Mouse (Mus musculus) frontal cortex, postnatal 14 days (tissue): ENCODE data around the gene Cenps.
A peak's percentile ranks its signal among the peaks of the same experiment; 100 is the strongest.
"Not testable (repeated sequence)": the region's sequence is repeated elsewhere in the genome, so short reads cannot be mapped to it uniquely, and the experiment has no call there.

Experiments
- DNase-seq, 2 experiments: peaks; one replicate each; pipeline ENCODE4 v3.0.0; 2022; ENCODE audit warnings: low spot score in 2 of 2

Gene Cenps

GRCm38 (mm10) chr4:149119978-149120562, 17.4 kb downstream of the Cenps start:
- not testable (repeated sequence) for DNase-seq

GRCm38 (mm10) chr4:149103875-149104561, 33.4 kb downstream of the Cenps start, which contains the start of gene Dffa:
Gene Dffa (plus strand): TSS chr4:149104146.
- DNase-seq, result peak; percentile 83 to 84

GRCm38 (mm10) chr4:149101456-149101855, 36.0 kb downstream of the Cenps start:
- no peak for DNase-seq

DNA sequence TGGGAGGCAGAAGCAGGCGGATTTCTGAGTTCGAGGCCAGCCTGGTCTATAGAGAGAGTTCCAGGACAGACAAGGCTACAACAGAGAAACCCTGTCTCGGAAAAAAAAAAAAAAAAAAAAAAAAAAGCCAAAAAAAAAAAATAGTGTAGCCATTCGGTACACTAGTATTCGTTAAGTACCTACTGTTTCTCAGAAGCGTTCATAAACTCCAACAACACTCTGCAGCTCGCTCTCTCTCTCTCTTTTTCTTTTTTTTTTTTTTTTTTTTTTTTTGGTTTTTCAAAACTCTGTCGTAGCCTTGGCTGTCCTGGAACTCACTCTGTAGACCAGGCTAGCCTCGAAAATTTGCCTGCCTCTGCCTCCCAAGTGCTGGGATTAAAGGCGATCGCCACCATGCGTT, 37.0 kb downstream of the Cenps start:
- DNase-seq, result not testable (repeated sequence)

DNA sequence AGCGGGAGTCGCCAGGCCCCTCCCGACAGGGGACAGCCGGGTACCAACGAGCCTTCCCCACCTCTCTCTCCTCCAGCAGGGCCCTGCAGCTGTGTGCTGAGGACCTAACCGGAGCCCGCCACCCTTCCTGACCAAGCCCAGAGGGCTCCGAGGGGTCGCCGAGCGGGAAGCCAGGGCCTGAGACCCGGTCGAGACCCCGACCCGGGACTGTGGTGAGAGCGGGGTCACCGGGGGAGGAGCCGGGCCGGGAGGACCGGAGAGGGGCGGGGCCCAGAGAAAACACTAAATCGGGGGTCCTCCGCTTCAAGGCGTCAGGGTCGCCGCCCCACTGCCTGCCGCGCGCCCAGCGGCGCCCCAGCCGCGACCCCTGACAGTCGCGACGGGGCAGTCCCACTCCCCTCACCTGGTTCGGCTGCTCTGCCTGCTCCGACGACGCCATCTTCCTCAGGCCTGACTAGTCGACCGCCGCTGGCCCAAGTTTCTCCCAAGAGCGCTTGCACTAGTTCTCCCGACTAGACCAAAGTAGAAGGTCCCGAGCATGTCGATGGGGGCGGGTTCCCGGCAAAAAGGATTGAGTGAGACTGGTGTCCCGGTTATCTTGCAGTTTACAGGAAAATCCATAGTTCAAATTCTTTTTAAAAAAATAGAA, 37.9 kb downstream of the Cenps start, which contains the start of gene Pex14:
Gene Pex14 (minus strand): TSS at position 508 of the 649 bp plus-strand sequence.
- DNase-seq, result peak; percentile 84 to 86

- no peak for DNase-seq
Observed at GRCm38 (mm10) chr4:149098571-149098970, 38.9 kb downstream of the Cenps start.

- DNase-seq, result no peak
Observed at GRCm38 (mm10) chr4:149097956-149098355, 39.5 kb downstream of the Cenps start.

GRCm38 (mm10) chr4:149091364-149091763, 46.1 kb downstream of the Cenps start:
- DNase-seq, result no peak

- no peak for DNase-seq
Observed at GRCm38 (mm10) chr4:149085381-149085780, 52.0 kb downstream of the Cenps start.

DNA sequence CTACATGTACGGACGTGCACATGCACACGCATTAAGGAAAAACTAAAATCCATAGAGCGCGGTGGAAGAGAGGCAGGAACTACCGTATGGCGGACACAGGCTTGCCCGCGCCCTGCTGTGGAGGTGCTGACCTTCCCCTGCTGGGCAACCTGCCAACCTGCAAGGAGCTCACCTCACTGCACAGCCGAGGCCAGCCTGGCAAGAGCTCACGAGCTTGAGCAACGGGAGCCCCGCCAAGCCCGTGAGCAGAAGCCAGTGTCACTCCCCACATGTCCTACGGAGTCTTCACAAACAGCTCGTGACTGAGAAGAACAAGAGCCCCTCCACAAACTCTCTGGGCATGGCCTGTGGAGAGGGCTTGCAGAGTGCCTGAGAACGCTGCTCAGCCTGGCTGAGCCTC, 55.9 kb downstream of the Cenps start:
- DNase-seq, result no peak

DNA sequence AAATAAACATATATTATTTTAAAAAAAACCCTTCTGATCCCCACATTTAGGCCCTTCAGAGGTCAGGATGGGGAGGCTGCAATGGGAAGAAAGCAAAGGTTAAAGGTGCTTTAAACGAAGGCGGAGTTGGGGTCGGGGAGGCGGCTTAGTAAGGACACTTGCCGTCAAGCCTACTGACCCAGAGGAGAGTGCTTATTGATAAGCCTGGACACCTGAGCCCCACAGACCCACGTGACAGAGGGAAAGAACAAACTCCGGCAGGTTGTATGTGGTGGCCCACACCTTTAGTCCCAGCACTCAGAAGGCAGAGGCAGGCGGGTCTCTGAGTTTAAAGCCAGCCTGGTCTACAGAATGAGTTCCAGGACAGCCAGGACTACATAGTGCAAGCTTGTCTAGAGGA, 57.3 kb downstream of the Cenps start:
- no peak for DNase-seq

DNA sequence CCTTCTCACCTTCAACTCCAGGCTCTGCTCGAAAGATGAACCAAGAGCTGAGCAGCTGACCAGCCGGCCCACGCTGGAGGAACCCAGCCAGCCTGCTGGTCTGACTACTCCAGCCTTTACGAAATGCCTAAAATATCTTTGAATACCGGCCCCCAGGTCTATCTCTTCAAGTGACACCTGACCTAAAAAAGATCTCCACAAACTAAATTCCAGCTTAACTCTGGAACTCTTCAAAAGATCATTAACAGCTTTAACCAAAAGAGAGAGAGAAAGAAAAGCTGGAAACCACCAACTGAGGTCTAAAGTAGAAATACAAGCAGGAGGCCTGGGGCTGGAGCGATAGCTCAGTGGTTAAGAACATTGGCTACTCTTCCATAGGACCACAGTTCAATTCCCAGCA, 57.8 kb downstream of the Cenps start:
- DNase-seq, result no peak

DNA sequence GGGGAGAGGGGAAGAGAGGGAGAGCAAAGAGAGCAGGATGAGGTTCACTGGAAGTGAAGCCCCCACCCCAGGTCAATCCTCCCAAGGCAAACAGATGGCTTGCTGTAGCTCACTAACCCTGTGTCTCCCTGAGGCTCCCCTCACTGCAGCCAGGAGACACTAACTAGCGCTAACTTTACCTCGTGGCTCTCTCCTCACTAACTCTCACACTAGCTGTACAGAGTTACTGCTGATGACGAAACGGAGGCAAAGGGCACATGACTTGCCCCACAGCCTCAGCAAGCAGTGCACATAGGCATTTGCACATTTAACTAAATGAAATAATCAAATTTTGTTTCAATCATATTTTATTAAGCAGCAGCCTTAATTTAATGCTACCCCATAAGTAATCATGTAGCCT, 59.2 kb downstream of the Cenps start:
- DNase-seq, result no peak
